In genomic region chr2:157340221-157340741, GRCm38 (mm10) we compare ENCODE assay signal across 9 mouse cellular contexts. TPM values are rescaled to one million over a fixed set of nuclear protein-coding genes. Genes with fewer than 3 reads are reported as not detected.
DNase-seq lines count a peak whose midpoint lies in the region; ATAC-seq and TF ChIP-seq lines count a peak whose summit lies in the region.
"Had no signal": no experiment of that assay in that cellular context is flagged by ENCODE, and none has a peak within 500 bp of the region (broad histone marks: within the 10 kb centered on the region; RNA-seq: fewer than 3 reads in every experiment).

No protein-coding gene starts in this region.

- peaks cover 12% of the 10 kb centered on the region for H3K4me1 ChIP-seq in ES-Bruce4 (ENCODE audit: control insufficient read depth, insufficient read depth, low read length)
- peaks cover 36% of the 10 kb centered on the region for H3K4me1 ChIP-seq in heart, embryonic 10.5 days
- H3K4me1 ChIP-seq in midbrain, embryonic 11.5 days (ENCODE audit: control insufficient read depth, insufficient read depth, low read length): peaks cover 33% of the 10 kb centered on the region
- H3K4me1 ChIP-seq in thymus, adult 2 months (replicated peaks; ENCODE audit: control insufficient read depth, insufficient read depth, low read length): no peaks in the 10 kb centered on the region

- H3K4me3 ChIP-seq in ES-Bruce4 (ENCODE audit: low read depth, low read length): no peak overlapping the region
- no peak overlapping the region for H3K4me3 ChIP-seq in heart, embryonic 10.5 days
- H3K4me3 ChIP-seq in midbrain, embryonic 11.5 days (ENCODE audit: low read depth, low read length): no peak overlapping the region
- H3K4me3 ChIP-seq in thymus, adult 2 months (ENCODE audit: control insufficient read depth, insufficient read depth, low read length): no peak overlapping the region

- peak; percentile 40; the same call in 1 of the 2 replicates for TF ChIP-seq EP300 in ES-Bruce4 (IDR thresholded peaks at IDR 0.05; ENCODE audit: insufficient read depth, low read depth, low read length)

- no peak for TF ChIP-seq POLR2A in ES-Bruce4 (IDR thresholded peaks at IDR 0.05; ENCODE audit: insufficient read depth, low read length)
- no peak for TF ChIP-seq POLR2A in thymus, adult 2 months (IDR thresholded peaks at IDR 0.05; ENCODE audit: control insufficient read depth, extremely low read depth, insufficient read depth, low read length, poor library complexity)

- H3K4me2 ChIP-seq in midbrain, embryonic 11.5 days: no peak overlapping the region

- TF ChIP-seq CTCF in ES-Bruce4 (IDR thresholded peaks at IDR 0.05; ENCODE audit: low read depth, low read length): no peak
- TF ChIP-seq CTCF in thymus, adult 2 months (IDR thresholded peaks at IDR 0.05; ENCODE audit: borderline replicate concordance, control insufficient read depth, extremely low read depth, insufficient read depth, low read length, poor library complexity): no peak

- peak overlapping the region; percentile 1; the same call in 1 of the 2 replicates for H3K27ac ChIP-seq in ES-Bruce4 (ENCODE audit: insufficient read depth, low read length)
- peak overlapping the region; percentile 59 for H3K27ac ChIP-seq in heart, embryonic 10.5 days
- peak overlapping the region; percentile 92 for H3K27ac ChIP-seq in midbrain, embryonic 11.5 days (ENCODE audit: low read depth, low read length)
- H3K27ac ChIP-seq in thymus, adult 2 months (ENCODE audit: control insufficient read depth, insufficient read depth, low read length): no peak overlapping the region

- WGBS in heart, embryonic 10.5 days: 50% methylated on average over 7 of the region's 7 CpGs
- 15% methylated on average over 7 of the region's 7 CpGs for WGBS in midbrain, embryonic 11.5 days
- WGBS in thymus, adult 2 months: 72% methylated on average over 7 of the region's 7 CpGs

- no peaks in the 10 kb centered on the region for H3K36me3 ChIP-seq in ES-Bruce4 (ENCODE audit: control insufficient read depth, insufficient read depth, low read length, poor library complexity, severe bottlenecking)
- H3K36me3 ChIP-seq in heart, embryonic 10.5 days: no peaks in the 10 kb centered on the region
- H3K36me3 ChIP-seq in midbrain, embryonic 11.5 days (ENCODE audit: control insufficient read depth, insufficient read depth, low read length): no peaks in the 10 kb centered on the region
- H3K36me3 ChIP-seq in thymus, adult 2 months (ENCODE audit: control insufficient read depth, insufficient read depth, low read length): no peaks in the 10 kb centered on the region

- no peaks in the 10 kb centered on the region for H3K9me3 ChIP-seq in ES-Bruce4 (replicated peaks; ENCODE audit: control insufficient read depth, insufficient read depth, low read length, poor library complexity, severe bottlenecking)
- no peaks in the 10 kb centered on the region for H3K9me3 ChIP-seq in heart, embryonic 10.5 days
- H3K9me3 ChIP-seq in midbrain, embryonic 11.5 days (ENCODE audit: control insufficient read depth, low read length): no peaks in the 10 kb centered on the region

- H3K27me3 ChIP-seq in ES-Bruce4 (ENCODE audit: control insufficient read depth, insufficient read depth, low read length, poor library complexity, severe bottlenecking): no peaks in the 10 kb centered on the region
- H3K27me3 ChIP-seq in heart, embryonic 10.5 days (ENCODE audit: insufficient read depth, poor library complexity, severe bottlenecking): peaks cover 24% of the 10 kb centered on the region
- no peaks in the 10 kb centered on the region for H3K27me3 ChIP-seq in midbrain, embryonic 11.5 days (ENCODE audit: control insufficient read depth, insufficient read depth, low read length)
- no peaks in the 10 kb centered on the region for H3K27me3 ChIP-seq in thymus, adult 2 months (ENCODE audit: control insufficient read depth, insufficient read depth, low read length)

- peak; percentile 76 for ATAC-seq in midbrain, embryonic 11.5 days (ENCODE audit: low FRiP score)
- ATAC-seq in granulocyte monocyte progenitor cell, adult 5-6 weeks (replicated peaks; ENCODE audit: poor library complexity, severe bottlenecking): no peak

- H3K9ac ChIP-seq in ES-Bruce4 (ENCODE audit: low read depth, poor library complexity, severe bottlenecking): no peak overlapping the region; the same call in 1 of the 2 replicates
- H3K9ac ChIP-seq in midbrain, embryonic 11.5 days (ENCODE audit: low read length): peak overlapping the region; percentile 62

- peak; percentile 70 for DNase-seq in brain, embryonic 18.5 days (ENCODE audit: low read depth, low spot score)
- no peak for DNase-seq in heart, embryonic 10.5 days (ENCODE audit: low spot score)
- DNase-seq in layer of hippocampus, adult 8-10 months (ENCODE audit: low spot score in 2 of 2): peak; percentile 73 to 88
- peak; percentile 94 for DNase-seq in midbrain, embryonic 11.5 days (ENCODE audit: low spot score, missing footprints)
- no peak for DNase-seq in thymus, postnatal 0 days (ENCODE audit: low spot score)
- DNase-seq in thymus, adult 2 months: no peak

RNA-seq across cellular contexts. Expression of gene Ghrh, which starts 7.0 kb away (rescaled TPM):
- polyA plus RNA-seq in ES-Bruce4 (2011; ENCODE audit: insufficient read depth, insufficient read length, low read depth, missing spikeins): not detected in 2 replicates
- not detected in 2 replicates for polyA plus RNA-seq in heart, embryonic 10.5 days (2016; fragmentation: Nextera tagmentation; extraction: Ambion mirVana)
- total RNA-seq in layer of hippocampus, adult 8-10 months (2022): not detected
- 0.48 and 1.6 TPM in 2 replicates for polyA plus RNA-seq in midbrain, embryonic 11.5 days (2014; fragmentation: Nextera tagmentation; extraction: Ambion mirVana)
- 0.72 TPM in 1 of 2 replicates, not detected in the other for polyA plus RNA-seq in thymus, postnatal 0 days (2015; fragmentation: Nextera tagmentation; extraction: Ambion mirVana)
- not detected in 2 replicates for total RNA-seq in granulocyte monocyte progenitor cell, adult 5-6 weeks (2014; fragmentation: Nextera tagmentation)
- total RNA-seq in granulocyte monocyte progenitor cell, adult 5-6 weeks (2017): not detected in 2 replicates
- 0.34 and 1.4 TPM in 2 replicates for polyA plus RNA-seq in thymus, adult 2 months (2012; rRNA removed)
- total RNA-seq: heart, postnatal 14 days had no signal

RNA-seq across cellular contexts. Expression of gene Manbal, which starts 27.1 kb away (rescaled TPM):
- polyA plus RNA-seq in ES-Bruce4 (2011; ENCODE audit: insufficient read depth, insufficient read length, low read depth, missing spikeins): 37.8 and 38.1 TPM in 2 replicates
- 63.2 and 68.2 TPM in 2 replicates for polyA plus RNA-seq in heart, embryonic 10.5 days (2016; fragmentation: Nextera tagmentation; extraction: Ambion mirVana)
- 10 to 100 TPM; 53.4 to 60.4 (median 58.8) TPM for total RNA-seq in layer of hippocampus, adult 8-10 months (2022)
- 34.7 and 35.9 TPM in 2 replicates for polyA plus RNA-seq in midbrain, embryonic 11.5 days (2014; fragmentation: Nextera tagmentation; extraction: Ambion mirVana)
- polyA plus RNA-seq in thymus, postnatal 0 days (2015; fragmentation: Nextera tagmentation; extraction: Ambion mirVana): 63.8 and 73.4 TPM in 2 replicates
- total RNA-seq in granulocyte monocyte progenitor cell, adult 5-6 weeks (2014; fragmentation: Nextera tagmentation): 21.7 and 29.6 TPM in 2 replicates
- total RNA-seq in granulocyte monocyte progenitor cell, adult 5-6 weeks (2017): 6.9 and 7.1 TPM in 2 replicates
- 68.0 and 72.5 TPM in 2 replicates for polyA plus RNA-seq in thymus, adult 2 months (2012; rRNA removed)

Comparison
In these comparisons a context has a peak if more than half of its experiments do, and no peak if none do; other contexts are left out.
1. DNase-seq: peak in brain, embryonic 18.5 days (single experiment), layer of hippocampus, adult 8-10 months (2 of 2) and midbrain, embryonic 11.5 days (single experiment); none in heart, embryonic 10.5 days (single experiment), thymus, postnatal 0 days (single experiment) and thymus, adult 2 months (single experiment).